Comparison of ENCODE assay signal across 40 mouse cellular contexts in the genomic region with DNA sequence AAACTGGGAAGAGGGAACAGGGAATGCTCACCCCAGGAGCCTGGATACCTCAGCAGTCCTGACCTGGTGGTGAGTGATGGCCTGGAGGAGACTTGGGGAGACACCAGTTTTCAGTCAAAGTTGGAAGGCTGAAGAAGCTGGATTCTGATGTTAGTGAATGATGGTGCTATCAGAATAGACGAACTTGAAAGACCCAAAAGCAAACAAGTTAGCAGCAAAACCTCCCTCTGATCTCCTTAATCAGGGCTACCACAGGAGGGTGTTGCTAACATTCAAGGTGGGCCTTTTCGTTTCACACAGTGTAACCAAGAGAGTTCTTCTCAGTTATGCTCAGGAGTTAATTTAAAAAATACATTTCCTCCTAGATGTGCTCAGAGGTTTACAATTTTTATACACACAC. TPM values are rescaled to one million over a fixed set of nuclear protein-coding genes. Genes with fewer than 3 reads are reported as not detected.
"Had no signal": no experiment of that assay in that cellular context is flagged by ENCODE, and none has a peak within 500 bp of the region (broad histone marks: within the 10 kb centered on the region; RNA-seq: fewer than 3 reads in every experiment).

No protein-coding gene starts in this region.

- H3K36me3 ChIP-seq: heart, embryonic 10.5 days; heart, embryonic 12.5 days; heart, embryonic 13.5 days; heart, embryonic 15.5 days; hindbrain, embryonic 10.5 days; hindbrain, embryonic 12.5 days; hindbrain, embryonic 13.5 days; hindbrain, embryonic 15.5 days; intestine, embryonic 15.5 days; kidney, embryonic 15.5 days had no signal

- H3K4me2 ChIP-seq: heart, embryonic 11.5 days; heart, embryonic 12.5 days; heart, embryonic 13.5 days; heart, embryonic 15.5 days; hindbrain, embryonic 12.5 days; hindbrain, embryonic 13.5 days; hindbrain, embryonic 14.5 days; hindbrain, embryonic 15.5 days; intestine, embryonic 15.5 days; kidney, embryonic 15.5 days had no signal

- H3K4me1 ChIP-seq: heart, embryonic 10.5 days; heart, embryonic 12.5 days; heart, embryonic 13.5 days; heart, embryonic 15.5 days; hindbrain, embryonic 12.5 days; hindbrain, embryonic 13.5 days; hindbrain, embryonic 15.5 days; intestine, embryonic 15.5 days; kidney, embryonic 15.5 days had no signal

- H3K27ac ChIP-seq: heart, embryonic 10.5 days; heart, embryonic 13.5 days; heart, embryonic 15.5 days; hindbrain, embryonic 10.5 days; hindbrain, embryonic 12.5 days; hindbrain, embryonic 13.5 days; hindbrain, embryonic 14.5 days; hindbrain, embryonic 15.5 days; hindbrain, postnatal 0 days; intestine, embryonic 15.5 days; kidney, embryonic 15.5 days; kidney, postnatal 0 days; layer of hippocampus, adult 2 months had no signal

- ATAC-seq: hindbrain, embryonic 16.5 days; hindbrain, postnatal 0 days; intestine, embryonic 15.5 days; intestine, embryonic 16.5 days; intestine, postnatal 0 days had no signal

- H3K4me3 ChIP-seq: heart, embryonic 10.5 days; heart, embryonic 12.5 days; heart, embryonic 13.5 days; heart, embryonic 15.5 days; hindbrain, embryonic 10.5 days; hindbrain, embryonic 12.5 days; hindbrain, embryonic 13.5 days; hindbrain, embryonic 15.5 days; intestine, embryonic 15.5 days; kidney, embryonic 15.5 days; layer of hippocampus, adult 2 months had no signal

- H3K9me3 ChIP-seq: heart, embryonic 10.5 days; heart, embryonic 12.5 days; heart, embryonic 13.5 days; heart, embryonic 15.5 days; hindbrain, embryonic 10.5 days; hindbrain, embryonic 12.5 days; hindbrain, embryonic 13.5 days; hindbrain, embryonic 15.5 days; intestine, embryonic 15.5 days; kidney, embryonic 15.5 days had no signal

- H3K9ac ChIP-seq: heart, embryonic 12.5 days; heart, embryonic 13.5 days; heart, embryonic 15.5 days; hindbrain, embryonic 12.5 days; hindbrain, embryonic 13.5 days; hindbrain, embryonic 14.5 days; hindbrain, embryonic 15.5 days; intestine, embryonic 15.5 days; kidney, embryonic 15.5 days had no signal

- H3K27me3 ChIP-seq: heart, embryonic 12.5 days; heart, embryonic 13.5 days; heart, embryonic 15.5 days; hindbrain, embryonic 12.5 days; hindbrain, embryonic 13.5 days; hindbrain, embryonic 15.5 days; intestine, embryonic 15.5 days; kidney, embryonic 15.5 days had no signal

- DNase-seq: heart, postnatal 10 days; heart, postnatal 14 days; heart, postnatal 36 days; heart, postnatal 4 days; kidney, adult 11 months; kidney, adult 18-20 months; kidney, adult 2 months; kidney, adult 8-10 months; kidney, adult 9 months; kidney, postnatal 10 days; kidney, postnatal 14 days; kidney, postnatal 25 days; kidney, postnatal 36 days; kidney, postnatal 4 days; layer of hippocampus, adult 9-11 months; layer of hippocampus, postnatal 36 days had no signal

RNA-seq across cellular contexts. Expression of gene Ctla4, which starts 3.5 kb away (rescaled TPM):
- polyA plus RNA-seq: heart, embryonic 10.5 days; heart, embryonic 12.5 days; heart, embryonic 14.5 days; heart, postnatal 0 days; hindbrain, embryonic 10.5 days; hindbrain, embryonic 11.5 days; hindbrain, embryonic 12.5 days; hindbrain, embryonic 13.5 days; hindbrain, embryonic 14.5 days; hindbrain, embryonic 15.5 days; hindbrain, embryonic 16.5 days; hindbrain, postnatal 0 days; intestine, embryonic 14.5 days; intestine, embryonic 15.5 days; intestine, embryonic 16.5 days; intestine, postnatal 0 days; kidney, embryonic 14.5 days; kidney, embryonic 15.5 days; kidney, embryonic 16.5 days; kidney, postnatal 0 days had no signal
